Mouse (Mus musculus) adrenal gland, adult 2 months (tissue): ENCODE measurements around the gene Gm42674. TPM values are rescaled to one million over a fixed set of nuclear protein-coding genes. Genes with fewer than 3 reads are reported as not detected.

Experiments used
- DNase-seq: peaks from one replicate; pipeline ENCODE4 v3.0.0; 2021
- long read RNA-seq: library from polyadenylated mRNA; stranded (forward); transcript quantifications from one replicate; pipeline ENCODE4 v2.0.0, GENCODE M21; 2021
- polyA plus RNA-seq: library from polyadenylated mRNA; depleted of rRNA; stranded (reverse); fragments of >200 nt; gene quantifications from 2 replicates; pipeline ENCODE4 v1.2.3, GENCODE M21; 2012; rRNA removed
- total RNA-seq, 2 experiments: library from RNA; stranded (reverse); gene quantifications; 2 replicates each; pipeline ENCODE4 v1.2.3; 2021

Gm42674 gene
- total RNA-seq (not detected), polyA plus RNA-seq (not detected in 2 replicates)
- long read RNA-seq, partial matches to known transcripts = 0 of 1 reads
- long read RNA-seq, other reads (novel, unspliced or antisense) = 1 of 1 reads

- DNase-seq = no peak
Measured at GRCm38 (mm10) chr3:90601486-90602110, at the start of gene Gm42674. Gm42674 (plus strand) TSS chr3:90601904.

GRCm38 (mm10) chr3:90552231-90552630, 49.5 kb upstream of the Gm42674 start:
- DNase-seq = peak; percentile 63

GRCm38 (mm10) chr3:90555954-90556353, 45.8 kb upstream of the Gm42674 start:
- no peak for DNase-seq

GRCm38 (mm10) chr3:90560008-90560628, 41.6 kb upstream of the Gm42674 start, which contains the start of gene S100a3:
S100a3 (plus strand) TSS chr3:90560578.
- no peak for DNase-seq

GRCm38 (mm10) chr3:90574691-90575090, 27.0 kb upstream of the Gm42674 start:
- peak; percentile 48 for DNase-seq

- no peak for DNase-seq
Measured at GRCm38 (mm10) chr3:90575320-90575719, 26.4 kb upstream of the Gm42674 start.

GRCm38 (mm10) chr3:90576351-90577001, 25.2 kb upstream of the Gm42674 start:
- DNase-seq = no peak

- DNase-seq = no peak
Measured at GRCm38 (mm10) chr3:90579433-90579832, 22.3 kb upstream of the Gm42674 start.

- DNase-seq = no peak
Measured at GRCm38 (mm10) chr3:90581141-90581540, 20.6 kb upstream of the Gm42674 start.

GRCm38 (mm10) chr3:90582156-90582555, 19.5 kb upstream of the Gm42674 start:
- no peak for DNase-seq

GRCm38 (mm10) chr3:90582556-90582955, 19.1 kb upstream of the Gm42674 start:
- no peak for DNase-seq

GRCm38 (mm10) chr3:90583893-90584292, 17.8 kb upstream of the Gm42674 start:
- DNase-seq = peak; percentile 59

GRCm38 (mm10) chr3:90585595-90585994, 16.1 kb upstream of the Gm42674 start:
- DNase-seq = peak; percentile 80

GRCm38 (mm10) chr3:90586016-90586643, 15.6 kb upstream of the Gm42674 start:
- no peak for DNase-seq

GRCm38 (mm10) chr3:90586906-90587305, 14.8 kb upstream of the Gm42674 start:
- DNase-seq = peak; percentile 94

- peak; percentile 64 for DNase-seq
Measured at GRCm38 (mm10) chr3:90587361-90588101, 14.2 kb upstream of the Gm42674 start.

GRCm38 (mm10) chr3:90589390-90589789, 12.3 kb upstream of the Gm42674 start:
- DNase-seq = no peak

- DNase-seq = no peak
Measured at GRCm38 (mm10) chr3:90589947-90590346, 11.8 kb upstream of the Gm42674 start, which contains the start of gene S100a2. S100a2 (plus strand) TSS chr3:90590247.

GRCm38 (mm10) chr3:90594466-90594865, 7.2 kb upstream of the Gm42674 start:
- no peak for DNase-seq

GRCm38 (mm10) chr3:90595556-90595955, 6.1 kb upstream of the Gm42674 start:
- DNase-seq = no peak

- DNase-seq = no peak
Measured at GRCm38 (mm10) chr3:90596810-90597209, 4.9 kb upstream of the Gm42674 start.

- DNase-seq = no peak
Measured at GRCm38 (mm10) chr3:90597736-90598135, 4.0 kb upstream of the Gm42674 start.
